Mouse (Mus musculus): ENCODE measurements around the gene Astn2.

Astn2 gene

DNA sequence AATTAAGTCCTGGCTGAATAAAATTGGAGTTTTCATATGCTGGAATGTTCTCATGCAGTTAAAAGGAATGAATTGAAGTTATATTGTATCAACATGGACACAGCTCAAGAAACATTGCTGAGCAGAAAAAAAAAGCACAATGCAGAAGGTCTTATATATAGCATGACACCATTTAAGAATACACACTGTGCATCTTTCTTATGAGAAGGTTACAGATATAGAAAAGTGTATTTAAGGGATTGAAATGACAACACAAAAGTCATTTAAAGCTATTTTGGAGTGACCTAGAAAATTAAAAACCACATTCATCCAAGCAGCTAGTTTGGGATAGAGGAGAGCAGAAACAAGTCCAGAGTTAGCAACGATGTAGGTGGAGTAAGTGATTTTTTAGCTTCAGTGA lies 571.4 kb downstream of the Astn2 start:
- DNase-seq = no peak

DNA sequence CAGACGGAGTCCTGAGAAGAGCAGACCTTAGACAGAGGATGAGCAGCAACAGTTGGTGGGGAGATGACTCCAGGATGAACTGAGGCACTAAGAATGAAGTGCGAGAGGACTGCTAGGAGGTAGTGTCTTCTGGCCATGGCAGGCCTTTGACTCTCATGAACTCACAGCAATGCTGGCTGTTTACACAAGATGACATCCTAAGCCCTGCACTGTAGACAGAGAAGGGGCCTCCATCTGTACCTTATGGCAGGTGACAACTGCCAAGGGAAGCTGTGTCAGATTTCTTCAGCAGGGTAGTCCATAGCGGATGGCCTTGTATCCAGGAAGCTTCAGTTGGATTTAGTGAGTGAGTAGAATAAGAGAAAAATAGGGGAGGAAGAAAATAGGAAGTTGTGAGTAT lies 572.5 kb downstream of the Astn2 start:
- no peak for DNase-seq

DNA sequence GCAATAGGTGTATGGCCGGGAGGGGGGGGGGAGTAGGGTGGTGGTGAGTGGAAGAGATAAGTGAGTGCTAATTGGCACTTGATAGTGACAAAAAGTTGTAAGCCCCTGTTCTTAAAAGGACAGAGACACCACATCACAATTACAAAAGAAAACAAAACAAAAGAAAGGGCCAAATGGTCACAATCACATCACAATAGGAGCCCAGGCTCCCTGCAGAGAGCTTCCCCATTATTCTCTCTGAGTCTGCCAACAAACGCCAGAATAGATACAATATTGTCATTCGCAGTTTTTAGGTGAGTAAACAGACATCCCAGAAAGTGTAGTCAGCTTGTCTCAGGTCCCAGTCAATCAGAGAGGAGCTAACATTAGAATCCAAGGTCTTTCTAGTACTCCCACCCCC lies 573.9 kb downstream of the Astn2 start:
- DNase-seq = no peak

DNA sequence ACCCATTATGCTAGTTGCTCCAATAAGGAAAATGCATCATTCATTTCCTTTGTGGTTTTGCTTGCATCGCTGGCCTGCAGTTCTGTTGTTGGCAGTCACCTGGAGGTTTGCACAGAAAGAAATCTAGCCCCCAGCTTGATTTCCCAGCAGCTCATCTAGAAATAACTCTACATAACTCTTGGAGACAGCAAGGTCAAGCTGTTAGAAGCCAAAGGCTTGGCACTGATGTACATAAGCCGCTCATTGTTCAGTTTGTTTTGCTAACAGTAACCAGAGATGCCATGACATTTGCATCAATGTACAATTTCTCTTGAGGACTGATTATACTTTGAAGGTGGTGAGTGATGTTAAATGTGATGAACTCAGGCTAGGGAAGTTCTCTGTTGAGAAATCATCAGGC lies 583.3 kb downstream of the Astn2 start:
- no peak for DNase-seq

DNA sequence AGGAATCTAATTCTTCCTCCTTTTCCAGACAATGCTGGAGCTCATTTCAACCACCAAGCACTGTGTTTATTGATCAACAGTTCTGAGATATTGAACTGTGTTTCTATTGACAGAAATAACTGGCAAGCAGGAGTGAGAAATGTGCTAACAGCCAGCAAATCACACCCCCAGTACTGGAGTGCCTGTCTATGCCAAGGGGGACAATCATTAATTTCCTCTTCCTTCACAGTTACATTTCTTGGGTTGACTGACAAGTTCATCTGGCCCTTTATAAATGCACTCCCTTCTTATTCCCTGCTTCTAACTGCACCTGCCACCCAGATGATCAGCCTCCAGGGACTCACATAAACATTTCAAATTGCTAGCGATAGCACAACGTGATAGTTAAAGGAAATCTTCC lies 584.2 kb downstream of the Astn2 start:
- DNase-seq = no peak

DNA sequence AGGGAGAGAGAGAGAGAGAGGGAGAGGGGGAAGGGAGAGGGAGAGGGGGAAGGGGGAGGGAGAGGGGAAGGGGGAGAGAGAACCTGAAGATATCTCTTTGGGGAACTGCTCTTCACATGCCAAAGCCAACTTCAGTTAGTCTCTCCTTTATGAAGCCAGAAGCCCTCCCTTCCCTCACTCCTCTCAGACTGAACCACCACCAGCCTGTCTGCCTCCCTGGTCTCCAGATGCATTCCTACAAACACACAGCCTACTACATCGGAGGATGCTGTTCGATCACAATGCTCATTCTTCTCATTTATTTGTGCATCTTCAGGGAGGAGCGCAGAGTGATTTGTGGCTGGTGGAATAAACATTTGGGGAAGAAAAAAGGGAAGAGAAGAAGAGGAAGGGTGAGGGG lies 584.6 kb downstream of the Astn2 start:
- no peak for DNase-seq

GRCm38 (mm10) chr4:65814176-65814535 lies 590.3 kb downstream of the Astn2 start:
- no peak for DNase-seq

DNA sequence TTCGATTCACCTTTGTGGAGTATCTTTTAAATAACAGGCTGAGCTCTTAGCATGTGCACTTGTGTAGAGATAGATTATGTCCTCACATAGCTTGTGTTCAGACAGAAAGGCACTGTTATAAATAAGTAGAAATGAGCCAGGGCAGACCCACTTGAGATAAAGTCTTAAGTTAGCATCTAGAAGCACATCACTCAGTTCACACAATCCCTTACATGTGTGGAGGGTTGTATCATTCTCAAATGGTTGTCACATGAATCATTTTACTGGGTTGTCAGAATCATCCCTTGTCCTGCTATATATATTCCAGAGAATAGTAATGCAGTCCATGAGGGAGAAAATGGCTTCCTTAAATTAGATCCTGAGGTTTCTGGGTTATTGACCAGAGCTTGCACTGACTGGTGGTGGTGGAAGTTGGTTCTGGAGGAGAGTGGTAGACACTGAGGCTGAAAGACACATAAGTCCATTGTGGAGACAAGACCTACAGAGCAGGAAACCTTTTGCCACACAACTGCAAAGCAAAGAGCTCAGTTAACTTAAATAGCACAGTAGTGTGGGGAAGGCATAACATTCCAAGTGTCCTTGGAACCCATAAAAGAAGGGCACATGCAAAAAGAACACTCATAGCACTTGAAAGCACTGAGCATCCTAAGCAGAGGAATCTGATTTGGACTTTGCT lies 590.8 kb downstream of the Astn2 start:
- no peak for DNase-seq

DNA sequence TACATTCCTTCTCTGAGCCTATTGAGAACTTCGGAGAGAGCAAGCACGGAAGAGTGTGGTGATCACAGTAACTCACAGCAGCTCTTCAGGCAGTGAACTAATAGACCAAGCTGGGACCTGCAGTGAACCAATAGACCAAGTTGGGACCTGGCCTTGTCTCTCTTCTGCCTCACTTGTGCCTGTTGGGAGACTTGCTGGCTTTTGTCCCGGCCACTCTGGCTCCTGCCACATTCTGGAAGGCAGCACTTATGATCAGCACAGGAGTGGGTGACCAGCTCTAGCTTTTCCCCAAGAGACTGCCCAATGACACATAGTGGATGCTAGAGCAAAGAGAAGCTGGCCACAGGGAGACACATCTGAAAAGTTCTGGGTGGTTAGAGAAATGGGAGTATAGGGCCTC lies 597.1 kb downstream of the Astn2 start:
- DNase-seq = no peak

DNA sequence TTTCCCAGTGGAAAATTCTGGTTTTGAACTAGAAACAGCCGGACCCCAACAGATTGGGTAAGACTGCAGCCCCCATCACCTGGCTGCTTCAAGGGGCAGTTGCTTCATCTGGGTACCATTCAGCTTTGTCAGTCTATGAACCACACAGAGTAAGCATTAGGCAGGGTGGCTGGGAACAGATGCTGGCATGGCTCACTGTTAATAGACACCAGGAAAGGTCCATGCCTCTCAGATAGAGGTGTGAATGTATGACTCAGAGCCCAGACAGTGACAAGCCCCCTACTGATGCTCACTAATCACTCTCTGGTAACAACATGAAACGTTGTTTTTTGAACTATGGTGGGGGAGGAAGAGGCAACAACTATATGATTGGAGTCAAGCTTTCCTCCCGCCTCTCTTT lies 603.2 kb downstream of the Astn2 start:
- no peak for DNase-seq

GRCm38 (mm10) chr4:65791051-65791450 lies 613.4 kb downstream of the Astn2 start:
- peak; percentile 12 for DNase-seq

DNA sequence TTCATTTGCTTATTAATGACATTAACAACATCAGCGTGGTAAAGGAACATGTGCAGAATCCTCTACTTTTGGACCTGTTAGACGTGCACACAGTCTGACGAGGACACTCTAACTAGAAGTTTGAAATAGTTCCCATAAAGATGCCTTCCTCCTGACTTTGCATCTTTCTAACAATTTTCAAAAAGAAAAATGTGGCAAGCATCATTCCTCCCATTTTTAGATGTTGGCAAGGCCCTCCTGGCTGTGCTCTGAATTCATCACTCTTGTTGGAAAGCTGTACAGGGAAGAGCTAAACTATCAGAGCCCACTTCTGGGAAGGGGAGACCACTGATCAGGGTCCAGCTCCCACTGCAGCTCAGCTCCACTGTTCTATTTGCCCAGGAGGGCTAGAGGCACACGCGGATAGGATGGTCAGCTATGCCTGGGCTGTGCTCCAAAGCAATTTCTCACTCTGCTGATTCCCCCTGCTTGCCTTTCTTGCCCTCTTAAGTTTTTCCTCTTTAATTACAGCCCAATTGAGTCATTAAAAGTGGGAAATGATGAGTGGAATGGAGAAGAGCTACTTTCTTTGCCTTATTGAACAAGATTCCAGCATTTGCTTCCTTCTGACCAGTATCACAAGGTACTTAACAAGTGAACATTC lies 630.9 kb downstream of the Astn2 start:
- no peak for DNase-seq

DNA sequence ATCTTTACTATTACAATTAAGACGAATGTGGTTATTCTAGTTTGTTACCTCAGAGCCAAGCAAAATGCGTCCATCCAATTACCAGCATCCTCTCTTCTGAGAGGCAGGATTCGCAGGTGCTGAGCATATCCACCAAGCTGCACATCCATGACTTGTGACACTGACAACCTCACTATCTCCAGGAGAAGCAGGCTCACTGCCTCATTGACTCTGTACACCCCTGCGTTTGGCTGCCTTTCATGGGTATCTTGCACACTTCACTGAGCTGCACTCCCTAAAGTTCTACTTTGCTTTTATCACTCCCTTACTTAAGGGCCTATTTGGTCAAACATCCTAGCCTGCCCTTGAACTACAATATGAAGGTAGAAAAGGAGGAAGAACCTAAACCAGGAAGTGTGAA lies 633.5 kb downstream of the Astn2 start:
- no peak for DNase-seq

- DNase-seq = no peak
Measured at GRCm38 (mm10) chr4:65767919-65768318, 636.5 kb downstream of the Astn2 start.

DNA sequence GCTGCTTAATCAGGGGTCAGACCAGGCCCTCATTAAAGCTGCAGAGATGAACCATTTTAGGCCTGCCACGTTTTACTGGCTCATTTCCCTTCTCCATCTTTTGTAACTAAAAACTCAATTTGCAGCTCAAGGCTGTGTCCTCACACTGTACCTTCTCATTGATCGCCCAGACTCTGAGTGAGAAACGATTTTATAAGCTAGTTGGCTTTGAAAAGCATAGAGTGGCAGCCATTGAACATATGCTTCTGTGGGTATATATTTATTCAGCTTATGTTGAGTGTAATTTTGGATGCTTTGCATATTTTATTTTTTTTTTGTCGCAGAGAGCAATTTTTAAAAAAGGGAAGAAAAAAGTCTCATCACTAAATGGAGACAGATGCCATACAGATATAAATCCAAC lies 637.0 kb downstream of the Astn2 start:
- DNase-seq = no peak

DNA sequence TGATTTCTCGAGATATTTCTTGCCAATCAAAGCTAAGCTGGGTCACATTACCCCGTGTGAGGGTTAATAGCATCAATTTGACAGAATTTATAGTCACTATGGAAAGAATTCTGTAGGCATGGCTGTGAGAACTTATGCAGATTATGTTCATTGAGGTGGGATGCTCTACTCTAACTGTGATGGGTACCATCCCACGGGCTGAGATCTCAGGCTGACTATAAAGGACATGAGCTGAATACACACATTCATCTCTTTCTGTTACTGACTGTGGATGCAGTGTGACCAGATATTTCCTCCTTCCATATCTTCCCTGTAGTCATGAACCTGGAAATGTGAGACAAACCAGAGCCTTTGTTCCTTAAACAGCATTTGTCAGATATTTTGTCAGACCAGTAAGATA lies 639.1 kb downstream of the Astn2 start:
- no peak for DNase-seq

GRCm38 (mm10) chr4:65764275-65764674 lies 640.1 kb downstream of the Astn2 start:
- no peak for DNase-seq

- no peak for DNase-seq
Measured at GRCm38 (mm10) chr4:65763823-65764222, 640.6 kb downstream of the Astn2 start.

GRCm38 (mm10) chr4:65762116-65762515 lies 642.3 kb downstream of the Astn2 start:
- DNase-seq = no peak

DNA sequence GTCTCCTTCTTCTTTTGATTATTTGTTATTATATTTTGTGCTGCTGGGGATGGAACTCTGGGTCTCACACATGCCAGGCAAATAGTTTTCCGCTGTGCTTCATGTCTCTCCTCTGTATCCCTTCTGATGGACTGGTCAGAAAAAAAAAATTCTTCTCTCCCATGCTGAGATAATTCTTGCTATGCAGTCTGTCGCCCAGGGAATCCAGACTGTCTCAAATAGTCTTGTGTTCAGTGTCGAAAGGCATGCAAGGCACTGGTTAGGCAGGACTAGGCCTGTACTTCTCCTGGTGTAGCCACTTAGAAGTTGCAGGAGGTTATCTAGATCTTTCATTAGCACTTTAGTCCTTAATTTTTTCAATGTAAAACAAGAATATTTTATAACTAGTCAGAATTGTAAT lies 642.8 kb downstream of the Astn2 start:
- no peak for DNase-seq

GRCm38 (mm10) chr4:65758875-65759201 lies 645.6 kb downstream of the Astn2 start:
- no peak for DNase-seq

DNA sequence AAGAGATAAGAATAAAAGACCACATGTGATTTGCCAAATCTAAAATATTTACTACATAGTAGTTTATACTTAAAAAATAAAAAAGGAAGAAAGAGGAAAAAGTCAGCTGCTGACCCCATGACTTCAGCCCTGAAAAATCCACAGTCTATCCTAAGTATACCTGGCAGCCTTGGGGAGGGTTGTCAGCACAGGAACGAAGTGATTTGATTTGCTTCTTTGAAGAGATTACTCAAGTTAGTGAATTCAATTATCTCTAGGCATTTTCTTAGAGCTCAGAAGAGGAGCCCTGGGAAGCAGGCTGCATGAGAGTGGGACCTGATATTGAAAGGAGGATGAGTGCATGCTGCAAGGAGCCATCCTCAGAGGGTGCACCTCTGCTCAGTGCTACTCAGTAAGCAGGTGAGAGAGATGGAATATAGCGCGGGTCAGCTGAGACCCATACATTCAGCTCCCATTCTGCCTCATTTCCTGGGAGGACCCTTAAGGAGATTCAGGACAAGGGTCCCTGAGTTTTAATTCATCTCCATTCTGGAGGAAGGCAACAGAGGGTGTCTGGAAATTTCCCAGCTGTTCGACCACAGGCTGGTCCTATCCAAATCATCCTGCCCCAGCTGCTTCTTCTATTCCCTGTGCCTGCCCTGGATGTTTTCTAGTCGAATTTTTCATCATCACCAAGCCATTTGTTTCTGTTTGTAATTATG lies 646.1 kb downstream of the Astn2 start:
- no peak for DNase-seq

DNA sequence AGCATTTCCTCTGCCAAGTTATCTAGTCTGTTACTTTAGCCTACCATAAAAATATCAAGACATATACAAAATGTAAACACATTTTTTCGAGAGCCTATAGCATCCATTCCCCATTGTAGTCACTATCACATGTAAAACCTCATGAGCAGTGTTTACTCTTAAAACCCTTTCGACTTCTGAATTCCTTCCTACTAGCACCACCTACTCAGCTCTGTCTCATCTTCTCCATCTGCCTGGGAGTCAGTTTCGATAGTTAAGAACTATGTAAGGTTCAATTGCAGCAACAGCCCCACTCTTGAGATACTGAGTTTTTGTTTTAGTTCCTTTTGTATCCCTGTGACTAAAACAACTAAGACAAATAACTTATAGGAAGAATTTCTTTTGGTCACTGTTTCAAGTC lies 651.5 kb downstream of the Astn2 start:
- no peak for DNase-seq

DNA sequence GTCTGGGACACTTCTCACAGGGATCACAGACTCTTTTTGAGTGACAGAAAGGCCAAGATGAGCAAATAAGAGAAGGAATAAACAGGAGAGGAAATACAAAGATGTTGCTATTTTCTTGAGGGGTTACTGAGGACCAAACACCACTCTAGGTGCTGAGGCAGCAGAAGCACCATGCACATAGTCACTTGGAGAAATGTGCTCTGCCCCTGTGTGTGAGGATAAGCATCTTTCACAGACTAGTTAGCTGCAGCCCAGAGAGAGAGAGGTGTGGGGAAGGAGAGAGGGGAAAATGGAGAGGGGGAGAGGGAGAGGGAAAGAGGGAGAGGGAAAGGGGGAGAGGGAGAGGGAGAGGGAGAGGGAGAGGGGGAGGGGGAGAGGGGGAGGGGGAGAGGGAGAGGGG lies 659.6 kb downstream of the Astn2 start:
- DNase-seq = no peak
